Mouse (Mus musculus) spleen, postnatal 36 days (tissue): ENCODE measurements around the gene Dnajc8.
"Not testable (repeated sequence)": the region's sequence is repeated elsewhere in the genome, so short reads cannot be mapped to it uniquely, and the experiment has no call there.

ENCODE experiments used
- DNase-seq, 2 experiments: peaks; one replicate each; pipeline ENCODE4 v3.0.0; 2022; ENCODE audit warnings: low spot score in 2 of 2, mixed read lengths in 1 of 2

Dnajc8 gene

DNA sequence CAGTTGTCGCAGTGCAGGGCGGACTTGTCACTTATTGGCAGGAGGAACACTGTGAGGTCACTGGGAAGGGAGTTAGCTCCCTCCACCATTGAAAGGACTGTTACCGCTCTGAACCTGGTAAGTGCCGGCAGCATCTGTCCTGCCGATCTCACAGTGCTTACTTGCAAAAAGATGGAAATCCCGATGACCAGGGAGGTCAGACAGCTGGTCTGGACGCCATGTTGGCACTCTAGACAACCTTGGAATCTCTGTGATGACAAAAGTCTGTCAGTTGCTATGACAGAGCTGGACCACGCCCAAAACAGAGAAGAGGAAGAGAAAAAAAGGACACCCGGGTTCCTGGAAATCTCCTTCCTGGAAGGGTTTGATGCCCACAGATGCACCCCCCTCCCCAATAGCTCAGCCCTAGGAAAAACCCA, 32.0 kb downstream of the Dnajc8 start:
- DNase-seq, result no peak

DNA sequence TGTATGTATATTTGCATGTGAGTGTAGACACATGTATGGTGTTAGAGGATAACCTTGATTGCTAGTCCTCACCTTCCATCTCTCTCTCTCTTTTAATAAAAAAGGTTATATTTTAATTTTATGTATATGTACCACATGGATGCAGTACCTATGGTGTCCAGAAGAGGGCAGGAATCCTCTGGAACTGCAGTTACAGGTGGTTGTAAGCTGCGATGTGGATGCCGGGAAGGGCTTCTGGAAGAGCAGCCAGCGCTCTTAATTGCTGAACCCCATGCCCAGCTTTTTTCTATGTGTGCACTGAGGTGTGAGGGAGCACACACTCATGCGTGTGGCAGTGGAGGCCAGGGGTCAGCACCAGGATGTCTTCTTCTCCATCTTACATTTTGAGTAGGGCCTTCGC, 33.8 kb downstream of the Dnajc8 start:
- DNase-seq, result no peak

DNA sequence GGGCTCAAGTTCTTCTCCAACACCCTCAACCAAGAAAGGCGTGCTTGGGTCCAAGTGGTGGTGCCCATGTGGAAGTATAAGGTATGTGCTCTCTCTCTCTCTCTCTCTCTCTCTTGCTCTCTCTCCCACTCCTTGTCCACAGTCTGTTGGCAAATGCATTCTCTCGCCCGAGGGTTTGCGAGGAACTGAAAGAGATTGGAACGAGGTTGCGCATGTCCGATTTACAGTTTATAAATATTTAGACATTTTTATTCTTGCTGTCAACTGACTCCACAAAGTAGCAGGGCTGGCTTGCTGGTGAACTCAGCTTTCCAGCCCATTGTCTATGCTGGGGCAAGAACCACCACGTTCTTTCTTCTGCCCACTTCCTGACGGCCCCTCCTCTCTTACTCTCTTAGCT, 35.8 kb downstream of the Dnajc8 start:
- no peak for DNase-seq

DNA sequence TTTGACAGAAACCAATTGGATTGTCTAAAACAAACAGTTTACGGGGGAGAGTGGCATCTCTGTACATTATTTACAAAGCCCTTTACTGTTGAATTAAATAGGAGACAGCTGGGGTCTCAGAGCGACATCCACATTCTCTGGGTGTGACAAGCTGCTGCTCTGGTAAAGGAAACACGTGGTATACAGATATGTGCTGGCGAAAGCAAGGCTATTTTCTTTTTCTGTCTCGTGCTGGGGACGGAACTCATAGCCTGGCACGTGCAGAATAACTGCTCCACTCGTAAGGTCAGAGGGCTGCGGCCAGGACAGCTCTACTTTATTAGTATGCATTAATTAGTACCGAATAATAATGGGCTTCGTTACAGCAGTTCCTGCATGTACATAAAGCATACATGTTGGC, 38.0 kb downstream of the Dnajc8 start:
- DNase-seq, result peak; percentile 47 to 50

DNA sequence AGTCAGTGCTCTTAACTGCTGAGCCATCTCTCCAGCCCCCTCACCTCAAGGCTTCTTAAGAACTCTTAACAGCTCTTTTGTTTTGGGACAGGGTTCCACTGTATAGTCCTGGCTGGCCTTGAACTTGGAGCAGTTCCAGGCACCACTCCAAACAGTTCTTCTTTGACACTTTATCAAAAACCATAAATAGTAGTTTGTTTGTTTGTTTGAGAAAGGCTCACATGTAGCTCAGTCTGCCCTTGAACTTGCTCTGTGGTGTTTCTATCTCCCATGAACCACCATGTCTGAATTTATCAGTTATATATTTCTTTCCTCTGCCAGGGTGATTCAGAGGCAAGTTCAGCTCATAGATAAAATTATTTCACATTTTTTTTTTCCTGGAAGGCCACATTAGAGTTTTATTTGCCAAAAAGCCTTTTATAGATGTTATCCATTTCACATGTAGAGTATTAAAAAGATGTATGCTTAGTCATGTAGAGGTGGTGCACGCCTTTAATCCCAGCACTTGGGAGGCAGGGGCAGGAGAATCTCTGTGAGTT, 39.5 kb downstream of the Dnajc8 start:
- no peak for DNase-seq

DNA sequence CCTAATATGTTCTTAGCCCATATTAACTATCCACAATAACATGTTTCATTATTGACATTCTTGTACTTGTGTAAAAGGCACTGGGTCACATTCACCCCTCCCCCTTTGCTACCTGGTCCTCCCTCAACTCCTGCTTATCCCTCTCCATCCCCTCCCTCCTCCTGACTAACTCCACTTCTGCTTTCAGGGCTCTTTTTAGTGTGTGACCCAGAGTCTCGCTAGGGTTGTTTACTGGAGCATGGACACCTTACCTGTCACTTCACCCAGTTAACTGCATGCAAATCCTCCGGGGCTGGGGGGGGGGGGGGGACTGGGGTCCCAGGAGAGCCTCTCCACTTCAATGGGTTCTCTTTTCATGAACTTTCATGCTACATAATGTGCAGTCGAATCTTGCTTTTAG, 48.4 kb downstream of the Dnajc8 start:
- DNase-seq, result peak; percentile 53 to 71

DNA sequence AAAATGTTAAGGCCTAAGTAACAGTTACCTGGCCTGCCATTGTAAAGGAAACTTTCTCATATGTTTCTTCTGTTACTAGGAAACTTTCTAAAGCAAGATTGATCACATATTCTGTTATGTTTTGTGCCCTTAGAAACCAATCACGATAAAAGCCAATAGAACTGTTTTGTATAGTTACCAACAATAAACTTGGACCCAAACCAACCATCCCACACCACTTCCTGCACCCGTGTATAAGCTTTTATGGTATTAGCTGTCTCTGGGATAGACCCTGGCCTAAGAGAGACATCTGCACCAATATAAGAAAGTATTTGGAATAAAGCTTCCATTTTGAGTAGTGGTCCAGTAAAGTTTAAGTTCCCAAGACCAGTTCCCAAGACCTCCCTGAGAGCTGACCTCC, 49.6 kb downstream of the Dnajc8 start:
- no peak for DNase-seq

DNA sequence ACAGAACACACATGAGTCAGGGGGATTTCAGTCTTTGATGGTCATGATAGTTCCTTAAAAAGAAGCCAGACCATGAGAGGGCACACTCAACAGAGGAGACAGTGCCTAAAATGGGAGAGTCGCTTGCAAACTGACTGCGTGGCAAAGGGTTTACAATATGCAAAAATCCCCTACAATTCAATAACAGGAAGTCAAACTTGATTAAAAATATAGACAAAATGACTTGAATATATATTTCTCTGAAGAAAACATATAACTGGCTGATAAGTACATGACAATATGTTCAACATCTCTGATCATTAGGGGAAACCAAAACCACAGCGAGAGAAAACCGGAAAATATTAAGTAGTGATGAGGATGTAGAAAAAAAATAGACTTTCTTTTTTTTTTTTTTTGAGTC, 50.9 kb downstream of the Dnajc8 start:
- DNase-seq, result no peak

DNA sequence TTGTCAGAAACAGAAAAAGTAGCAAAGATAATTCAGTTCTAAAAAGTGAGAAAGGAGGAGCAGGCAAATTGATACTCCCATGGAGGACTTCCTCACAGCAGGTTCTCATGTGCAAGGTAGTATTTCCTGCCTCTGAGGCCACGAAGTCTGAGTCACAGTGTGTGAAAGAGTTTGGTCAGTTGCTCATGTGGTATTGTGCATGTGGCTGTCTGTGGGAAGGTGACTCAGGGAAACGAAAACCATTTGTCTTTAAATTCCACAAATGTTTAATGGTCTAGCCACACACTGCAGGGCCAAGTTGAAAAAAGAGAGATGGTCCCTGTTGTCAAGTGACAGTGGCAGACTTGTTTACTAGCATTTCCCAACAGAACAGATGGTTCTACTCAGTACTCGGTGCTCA, 53.2 kb downstream of the Dnajc8 start:
- DNase-seq, result peak; percentile 36 to 54

DNA sequence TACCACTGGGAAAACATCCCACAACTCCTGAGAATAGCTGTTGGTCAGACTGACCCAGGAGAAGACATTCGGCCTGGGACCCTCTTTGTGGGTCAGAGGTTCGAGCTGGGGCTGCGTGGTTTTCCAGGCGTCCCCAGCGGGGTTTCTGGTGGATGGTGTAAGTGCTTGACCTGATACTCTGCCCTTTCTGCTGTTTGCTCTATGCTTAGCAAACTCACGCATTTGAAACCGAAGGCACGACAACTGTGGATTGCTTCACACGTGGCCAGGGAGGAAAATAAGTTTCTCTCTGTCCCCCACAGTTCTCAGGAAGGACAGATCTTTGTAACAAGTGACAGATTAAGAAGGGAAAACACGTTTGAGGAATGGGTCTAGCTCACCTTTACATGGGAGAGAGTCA, 55.3 kb downstream of the Dnajc8 start:
- DNase-seq, result no peak

DNA sequence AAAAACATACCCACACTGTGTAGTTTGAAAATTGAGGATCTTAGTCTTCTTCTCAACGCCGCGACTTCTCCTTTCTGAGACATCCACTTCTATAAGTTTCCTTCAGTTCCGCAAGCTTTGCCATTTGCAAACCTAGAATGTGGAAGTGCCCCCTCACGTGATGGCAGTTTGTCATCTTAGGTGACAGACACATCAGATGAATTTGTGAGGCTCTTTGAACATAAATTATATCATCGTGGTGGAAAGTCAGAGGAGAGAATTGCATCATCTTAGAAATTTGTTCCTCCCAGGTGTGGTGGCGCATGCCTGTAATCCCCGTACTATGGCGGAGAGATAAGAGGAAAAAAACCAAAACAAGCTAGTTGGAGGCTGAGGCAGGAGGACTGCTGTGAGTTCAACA, 57.6 kb downstream of the Dnajc8 start:
- peak; percentile 78 to 85 for DNase-seq

DNA sequence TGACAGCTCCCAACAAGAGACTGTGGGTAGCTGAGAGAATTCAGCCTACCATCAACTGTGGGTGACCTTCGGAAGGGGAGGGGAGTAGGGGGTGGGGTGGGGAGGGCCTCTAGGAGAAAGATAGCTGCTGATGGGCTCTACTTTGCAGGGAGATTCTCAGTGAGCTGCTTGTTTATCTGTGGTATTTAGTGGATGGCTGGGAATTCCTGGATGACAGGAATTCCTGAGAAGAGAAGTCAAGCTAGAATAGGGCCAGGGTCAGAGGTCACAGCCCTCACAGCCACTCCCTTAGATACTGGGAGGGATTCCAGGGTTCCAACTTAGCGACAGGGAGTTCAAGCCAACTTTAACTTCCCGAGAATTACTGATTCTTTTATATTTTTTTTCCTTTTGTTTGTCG, 58.8 kb downstream of the Dnajc8 start:
- no peak for DNase-seq

DNA sequence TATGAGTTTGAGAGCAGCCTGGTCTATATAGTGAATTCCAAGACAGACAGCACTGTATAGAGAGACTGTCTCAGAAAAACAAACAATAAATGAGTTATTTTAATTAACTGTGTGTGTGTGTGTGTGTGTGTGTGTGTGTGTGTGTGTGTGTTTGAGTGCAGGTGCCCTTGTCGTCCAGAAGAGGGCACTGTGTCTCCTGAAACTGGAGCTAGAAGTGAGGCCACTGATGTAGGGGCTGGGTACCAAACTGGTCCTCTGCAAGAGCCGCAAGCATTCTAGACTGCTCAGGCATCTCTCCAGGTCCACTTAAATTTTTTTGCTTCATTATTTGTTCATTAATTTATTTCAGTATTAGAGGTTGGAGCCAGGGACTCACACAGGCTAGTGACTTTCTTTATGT, 63.5 kb downstream of the Dnajc8 start:
- DNase-seq, result no peak

DNA sequence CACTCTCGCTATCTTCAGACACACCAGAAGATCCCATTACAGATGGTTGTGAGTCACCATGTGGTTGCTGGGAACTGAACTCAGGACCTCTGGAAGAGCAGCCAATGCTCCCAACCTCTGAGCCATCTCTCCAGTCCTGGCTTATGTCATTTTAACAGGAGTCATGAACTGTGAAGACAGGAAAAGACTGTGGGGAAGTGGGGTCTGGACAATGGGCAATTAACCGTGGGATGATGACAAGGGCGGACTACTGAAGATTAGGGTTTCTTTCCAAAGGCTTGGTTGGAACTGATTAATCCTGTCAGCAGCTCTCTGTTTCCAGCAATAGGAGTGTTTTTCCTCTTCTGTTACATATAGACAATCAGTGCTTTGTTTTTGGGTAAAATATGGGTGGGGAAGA, 64.4 kb downstream of the Dnajc8 start:
- DNase-seq, result no peak

DNA sequence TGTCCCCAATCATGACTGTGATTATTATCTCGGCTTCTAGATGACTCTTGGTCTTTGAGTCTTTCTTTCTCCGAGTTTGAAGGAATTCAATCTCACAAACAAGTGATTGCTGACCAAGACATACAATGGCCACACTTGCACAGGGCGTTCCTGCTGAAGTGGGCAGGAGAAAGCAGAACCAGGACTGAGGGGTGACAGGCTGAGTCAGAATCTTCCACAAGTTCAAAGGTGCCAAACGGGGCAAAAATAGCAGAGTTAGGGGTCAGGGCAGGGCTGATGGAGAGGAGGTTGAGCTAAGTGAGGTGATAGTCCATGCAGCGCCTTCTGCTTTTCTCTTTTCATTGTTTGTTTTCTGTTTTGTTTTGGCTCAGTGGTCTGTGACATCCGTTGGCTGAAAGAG, 65.1 kb downstream of the Dnajc8 start:
- no peak for DNase-seq

DNA sequence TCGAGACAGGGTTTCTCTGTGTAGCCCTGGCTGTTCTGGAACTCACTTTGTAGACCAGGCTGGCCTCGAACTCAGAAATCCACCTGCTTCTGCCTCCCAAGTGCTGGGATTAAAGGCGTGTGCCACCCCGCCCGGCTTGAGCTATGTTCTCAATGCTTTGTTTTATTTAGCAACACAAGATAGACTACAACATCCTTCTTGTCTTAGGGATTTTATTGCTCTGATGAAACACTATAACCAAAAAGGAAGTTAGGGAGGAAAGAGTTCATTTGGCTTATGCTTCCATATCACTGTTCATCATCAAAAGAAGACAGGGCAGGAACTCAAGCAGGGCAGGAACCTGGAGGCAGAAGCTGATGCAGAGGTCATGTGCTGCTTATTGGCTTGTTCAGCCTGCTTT, 65.9 kb downstream of the Dnajc8 start:
- not testable (repeated sequence) for DNase-seq
